Mouse (Mus musculus): ENCODE measurements around the gene Timm44.

- TF ChIP-seq CTCF (IDR thresholded peaks at IDR 0.05; ENCODE audit: insufficient read depth, low read length) (no peak), POLR2A (IDR thresholded peaks at IDR 0.05; ENCODE audit: borderline replicate concordance, extremely low read depth, low read depth, low read length) (peak; percentile 55; the same call in 1 of the 2 replicates)
Measured at GRCm38 (mm10) chr8:4259125-4259804, 16.4 kb downstream of the Timm44 start, which contains the start of gene Ctxn1.

Measured in lung, adult 2 months (tissue).